Mouse (Mus musculus): Measurements from ENCODE around the gene Cd28. TPM values are rescaled to one million over a fixed set of nuclear protein-coding genes. Genes with fewer than 3 reads are reported as not detected.

The Cd28 gene
- total and polyA plus RNA-seq, 3 experiments, result 1.2 to 15.6 (median 11.8) TPM

GRCm38 (mm10) chr1:60805178-60805577 lies 88.6 kb downstream of the Cd28 start:
- intact Hi-C loops (cut with DNase I), result no loop called here
- Histone ChIP-seq H3K79me2 (replicated peaks; ENCODE audit: control insufficient read depth, insufficient read depth, low read length) (no peaks in the 10 kb centered on the region), H3K4me1 (ENCODE audit: control insufficient read depth, insufficient read depth, low read length) (peaks cover 3% of the 10 kb centered on the region), H3K9ac (ENCODE audit: low read depth, low read length) (no peak overlapping the region), H3K27ac (no peak overlapping the region), H3K36me3 (ENCODE audit: control insufficient read depth, insufficient read depth, low read length) (no peaks in the 10 kb centered on the region), H3K4me3 (no peak overlapping the region), H3K27me3 (ENCODE audit: control insufficient read depth, insufficient read depth, low read length) (no peaks in the 10 kb centered on the region)
- DNase-seq, result no peak
- 98% methylated on average over 1 of the region's 1 CpGs for WGBS
- no peak for TF ChIP-seq CTCF (IDR thresholded peaks at IDR 0.05)
- no peak for TF ChIP-seq POLR2A (IDR thresholded peaks at IDR 0.05; ENCODE audit: insufficient read depth, low read depth, low read length)
- no peak for TF ChIP-seq EP300 (IDR thresholded peaks at IDR 0.05; ENCODE audit: insufficient read depth, low read depth, low read length)

DNA sequence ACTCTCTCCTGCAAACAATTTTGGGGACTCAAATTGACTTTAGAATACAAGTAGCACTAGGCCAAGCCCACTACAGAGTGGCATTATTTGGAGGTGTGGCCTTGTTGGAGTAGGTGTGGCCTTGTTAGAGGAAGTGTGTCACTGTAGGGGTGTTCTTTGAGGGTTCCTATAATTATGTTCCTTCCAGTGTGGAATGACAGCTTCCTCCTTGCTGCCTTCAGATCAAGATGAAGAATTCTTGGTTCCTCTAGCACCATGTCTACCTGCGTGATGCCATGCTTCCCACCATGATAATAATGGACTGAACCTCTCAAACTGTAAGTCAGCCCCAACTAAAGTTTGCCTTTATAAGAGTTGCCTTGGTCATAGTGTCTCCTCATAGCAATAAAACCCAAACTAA lies 91.1 kb downstream of the Cd28 start:
- Histone ChIP-seq H3K4me3 (no peak overlapping the region), H3K9ac (ENCODE audit: low read depth, low read length) (no peak overlapping the region), H3K36me3 (ENCODE audit: control insufficient read depth, insufficient read depth, low read length) (no peaks in the 10 kb centered on the region), H3K79me2 (replicated peaks; ENCODE audit: control insufficient read depth, insufficient read depth, low read length) (no peaks in the 10 kb centered on the region), H3K4me1 (ENCODE audit: control insufficient read depth, insufficient read depth, low read length) (peaks cover 3% of the 10 kb centered on the region), H3K27ac (no peak overlapping the region), H3K27me3 (ENCODE audit: control insufficient read depth, insufficient read depth, low read length) (no peaks in the 10 kb centered on the region)
- 98% methylated on average over 1 of the region's 1 CpGs for whole genome bisulfite sequencing
- no peak for TF ChIP-seq EP300 (IDR thresholded peaks at IDR 0.05; ENCODE audit: insufficient read depth, low read depth, low read length)
- TF ChIP-seq CTCF (IDR thresholded peaks at IDR 0.05), result no peak
- no peak for TF ChIP-seq POLR2A (IDR thresholded peaks at IDR 0.05; ENCODE audit: insufficient read depth, low read depth, low read length)
- intact Hi-C loops (cut with DNase I), result no loop called here
- no peak for DNase-seq

DNA sequence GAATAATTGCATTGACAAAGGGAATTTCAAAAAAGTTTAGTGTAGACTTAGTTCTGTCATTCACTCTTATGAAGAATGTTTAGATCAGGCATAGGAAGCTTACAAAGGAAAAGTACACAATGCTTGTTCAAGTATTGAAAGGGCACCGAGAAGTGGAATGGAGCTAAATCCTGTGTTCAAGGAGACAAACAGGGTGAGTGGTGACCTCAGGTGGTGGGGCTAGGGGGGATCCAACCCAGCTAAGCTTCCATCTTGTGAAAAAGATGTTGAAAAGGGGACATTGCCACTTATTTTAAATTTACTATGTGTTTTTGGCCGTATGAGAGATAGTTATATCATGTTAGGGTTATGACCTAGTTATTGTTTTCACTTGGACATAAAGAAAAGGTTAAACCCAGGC lies 91.9 kb downstream of the Cd28 start:
- DNase-seq, result no peak
- Histone ChIP-seq H3K4me1 (ENCODE audit: control insufficient read depth, insufficient read depth, low read length) (peaks cover 4% of the 10 kb centered on the region), H3K79me2 (replicated peaks; ENCODE audit: control insufficient read depth, insufficient read depth, low read length) (no peaks in the 10 kb centered on the region), H3K9ac (ENCODE audit: low read depth, low read length) (no peak overlapping the region), H3K36me3 (ENCODE audit: control insufficient read depth, insufficient read depth, low read length) (no peaks in the 10 kb centered on the region), H3K4me3 (no peak overlapping the region), H3K27ac (no peak overlapping the region; the same call in 1 of the 2 replicates), H3K27me3 (ENCODE audit: control insufficient read depth, insufficient read depth, low read length) (no peaks in the 10 kb centered on the region)
- TF ChIP-seq CTCF (IDR thresholded peaks at IDR 0.05) (no peak), POLR2A (IDR thresholded peaks at IDR 0.05; ENCODE audit: insufficient read depth, low read depth, low read length) (no peak), EP300 (IDR thresholded peaks at IDR 0.05; ENCODE audit: insufficient read depth, low read depth, low read length) (no peak)
- intact Hi-C loops (cut with DNase I), result no loop called here
- WGBS, result 84% methylated on average over 2 of the region's 2 CpGs

GRCm38 (mm10) chr1:60809166-60809565 lies 92.6 kb downstream of the Cd28 start:
- H3K9ac ChIP-seq (ENCODE audit: low read depth, low read length), result peak overlapping the region; percentile 50; the same call in 1 of the 2 replicates
- peaks cover 2% of the 10 kb centered on the region for H3K4me1 ChIP-seq (ENCODE audit: control insufficient read depth, insufficient read depth, low read length)
- WGBS, result 49% methylated on average over 12 of the region's 12 CpGs
- no peaks in the 10 kb centered on the region for H3K27me3 ChIP-seq (ENCODE audit: control insufficient read depth, insufficient read depth, low read length)
- H3K36me3 ChIP-seq (ENCODE audit: control insufficient read depth, insufficient read depth, low read length), result no peaks in the 10 kb centered on the region
- peak in 1 of 2 experiments; percentile 59 for DNase-seq
- intact Hi-C loops (cut with DNase I), result no loop called here
- H3K79me2 ChIP-seq (replicated peaks; ENCODE audit: control insufficient read depth, insufficient read depth, low read length), result no peaks in the 10 kb centered on the region
- no peak for TF ChIP-seq CTCF (IDR thresholded peaks at IDR 0.05)
- TF ChIP-seq EP300 (IDR thresholded peaks at IDR 0.05; ENCODE audit: insufficient read depth, low read depth, low read length), result no peak
- H3K4me3 ChIP-seq, result 0 out of 2 replicates have a peak overlapping the region, but pooled peaks have one; percentile 13
- peak overlapping the region; percentile 47 for H3K27ac ChIP-seq

- Histone ChIP-seq H3K4me1 (ENCODE audit: control insufficient read depth, insufficient read depth, low read length) (peaks cover 2% of the 10 kb centered on the region; the same call in 1 of the 2 replicates), H3K27ac (peak overlapping the region; percentile 79), H3K79me2 (replicated peaks; ENCODE audit: control insufficient read depth, insufficient read depth, low read length) (no peaks in the 10 kb centered on the region), H3K9ac (ENCODE audit: low read depth, low read length) (no peak overlapping the region), H3K27me3 (ENCODE audit: control insufficient read depth, insufficient read depth, low read length) (no peaks in the 10 kb centered on the region), H3K36me3 (ENCODE audit: control insufficient read depth, insufficient read depth, low read length) (peaks cover 2% of the 10 kb centered on the region; the same call in 1 of the 2 replicates), H3K4me3 (no peak overlapping the region)
- intact Hi-C loops (cut with DNase I), result loop anchor here (5.0 kb wide), 3 partner anchors 34 to 329 kb away; no protein-coding TSS in a partner anchor
- no peak for DNase-seq
- TF ChIP-seq EP300 (IDR thresholded peaks at IDR 0.05; ENCODE audit: insufficient read depth, low read depth, low read length), result no peak
Measured at GRCm38 (mm10) chr1:60810821-60811220, 94.2 kb downstream of the Cd28 start.

DNA sequence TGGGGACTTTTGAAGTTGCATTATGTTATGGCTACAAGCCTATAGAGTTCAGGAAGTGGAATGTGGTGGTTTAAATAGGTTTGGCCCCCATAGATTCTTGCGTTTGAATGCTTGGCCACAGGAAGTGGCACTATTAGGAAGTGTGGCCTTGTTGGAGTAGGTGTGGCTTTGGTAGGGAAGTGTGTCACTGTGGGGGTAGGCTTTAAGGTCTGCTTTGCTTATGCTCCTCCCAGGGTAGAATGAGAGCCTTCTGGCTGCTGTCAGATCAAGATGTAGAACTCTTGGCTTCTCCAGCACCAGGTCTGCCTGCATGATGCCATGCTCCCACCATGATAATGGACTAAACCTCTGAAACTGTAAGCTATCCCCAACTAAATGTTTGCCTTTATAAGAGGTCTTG lies 95.4 kb downstream of the Cd28 start:
- WGBS, result 47% methylated on average over 1 of the region's 1 CpGs
- Histone ChIP-seq H3K9ac (ENCODE audit: low read depth, low read length) (no peak overlapping the region), H3K27ac (peak overlapping the region; percentile 79), H3K27me3 (ENCODE audit: control insufficient read depth, insufficient read depth, low read length) (no peaks in the 10 kb centered on the region), H3K79me2 (replicated peaks; ENCODE audit: control insufficient read depth, insufficient read depth, low read length) (no peaks in the 10 kb centered on the region), H3K36me3 (ENCODE audit: control insufficient read depth, insufficient read depth, low read length) (peaks cover 2% of the 10 kb centered on the region; the same call in 1 of the 2 replicates), H3K4me3 (peak overlapping the region; percentile 6; the same call in 1 of the 2 replicates), H3K4me1 (ENCODE audit: control insufficient read depth, insufficient read depth, low read length) (peaks cover 2% of the 10 kb centered on the region; the same call in 1 of the 2 replicates)
- no peak for DNase-seq
- TF ChIP-seq CTCF (IDR thresholded peaks at IDR 0.05), result no peak
- TF ChIP-seq EP300 (IDR thresholded peaks at IDR 0.05; ENCODE audit: insufficient read depth, low read depth, low read length), result no peak
- TF ChIP-seq POLR2A (IDR thresholded peaks at IDR 0.05; ENCODE audit: insufficient read depth, low read depth, low read length), result no peak
- intact Hi-C loops (cut with DNase I), result loop anchor here (5.0 kb wide), 3 partner anchors 35 to 330 kb away; no protein-coding TSS in a partner anchor
